Mouse (Mus musculus): ENCODE measurements around the gene Aoc1. TPM values are rescaled to one million over a fixed set of nuclear protein-coding genes. Genes with fewer than 3 reads are reported as not detected.

The Aoc1 gene
- not detected for polyA plus RNA-seq (2017; shearing (Covaris generic))

DNA sequence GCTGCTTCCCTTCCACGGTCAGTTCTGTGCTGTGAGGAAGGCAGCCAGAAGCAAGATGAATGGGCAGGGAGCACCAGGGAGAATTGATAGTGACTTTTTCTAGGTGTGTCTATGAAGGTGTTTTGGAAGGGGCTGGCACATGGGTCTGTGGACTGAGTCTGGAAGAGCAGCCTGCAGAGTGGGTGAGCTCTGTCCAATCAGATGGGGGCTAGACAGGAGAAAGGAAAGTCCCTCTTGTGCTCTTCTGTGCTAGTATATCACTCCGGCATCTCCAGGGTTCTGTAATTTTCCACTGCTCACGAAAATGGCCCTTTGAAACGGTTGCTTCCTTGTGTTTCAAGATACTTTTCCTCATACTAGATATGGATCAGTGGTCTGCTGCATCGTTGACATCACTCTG is at the start of gene Aoc1:
TSS of gene Aoc1 (plus strand) at position 301 of the 400 bp plus-strand sequence.

DNA sequence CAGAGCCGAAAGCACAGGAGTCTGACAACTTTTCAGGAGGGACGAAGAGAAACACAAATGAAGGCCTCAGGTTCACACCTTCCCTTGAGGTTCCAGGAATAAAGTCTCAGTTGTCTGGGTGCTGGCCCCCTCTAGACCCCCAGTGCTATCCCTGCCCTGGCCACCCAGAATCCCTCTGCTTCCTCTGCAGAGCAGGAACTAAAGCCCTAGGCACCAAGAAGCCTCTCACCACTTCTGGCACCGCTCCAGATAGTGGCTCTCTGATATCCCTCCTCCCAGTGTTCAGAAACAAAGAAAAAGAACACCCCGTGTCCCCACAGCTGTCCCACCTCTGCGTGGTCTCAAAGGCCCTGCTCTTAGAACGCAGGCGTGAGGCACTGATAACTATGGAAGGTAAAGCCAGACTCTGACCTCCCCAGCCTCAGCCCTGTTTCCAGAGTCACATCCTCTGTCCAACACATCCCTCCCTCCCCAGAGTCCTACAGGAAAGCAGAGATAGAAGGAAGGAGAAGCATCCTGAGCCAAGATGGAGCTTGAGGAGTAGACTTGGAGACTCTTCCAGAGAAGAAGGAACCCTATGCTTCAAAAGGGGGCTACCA is 32.2 kb upstream of the Aoc1 start, which contains the start of gene Tmem176a:
TSS of gene Tmem176a (plus strand) at position 549 of the 599 bp plus-strand sequence.

GRCm38 (mm10) chr6:48840973-48841625 is 31.6 kb upstream of the Aoc1 start, which contains the start of gene Tmem176b:
Gene Tmem176b, minus strand, starts transcription at chr6:48841496.

DNA sequence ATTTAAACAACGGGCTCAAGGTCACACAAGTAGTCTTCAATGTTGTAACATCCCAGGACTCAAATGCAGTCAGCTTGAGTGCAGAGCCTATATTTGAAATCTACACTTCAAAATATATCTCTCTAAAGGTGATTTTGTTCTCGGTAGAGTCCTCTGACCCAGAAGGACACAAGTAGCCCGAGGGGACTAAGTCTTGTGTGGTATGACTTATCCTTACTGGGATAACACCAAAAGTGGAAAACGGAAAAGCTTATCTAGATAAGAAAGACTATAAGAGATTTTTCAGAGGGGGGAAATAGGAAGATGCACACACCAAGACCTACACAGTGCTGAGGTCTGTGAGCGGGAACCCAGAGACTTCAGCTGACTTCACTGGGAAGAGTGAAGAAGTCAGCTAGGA is 56.9 kb downstream of the Aoc1 start, which contains the start of gene 1600015I10Rik:
TSS of gene 1600015I10Rik (plus strand) at position 301 of the 400 bp plus-strand sequence.

Other genes with a start within 250 kb of the Aoc1 start
- gene AI854703, start 246.1 kb upstream of the Aoc1 start, polyA plus RNA-seq (2017; shearing (Covaris generic)) = 2.6 TPM
- 173 TPM for gene Gimap8, start 225.7 kb upstream of the Aoc1 start, polyA plus RNA-seq (2017; shearing (Covaris generic))
- 226 TPM for gene Gimap9, start 196.8 kb upstream of the Aoc1 start, polyA plus RNA-seq (2017; shearing (Covaris generic))
- 1,360 TPM for gene Gimap4, start 188.3 kb upstream of the Aoc1 start, polyA plus RNA-seq (2017; shearing (Covaris generic))
- 1,977 TPM for gene Gimap6, start 164.7 kb upstream of the Aoc1 start, polyA plus RNA-seq (2017; shearing (Covaris generic))
- gene Gm28053, start 154.3 kb upstream of the Aoc1 start, polyA plus RNA-seq (2017; shearing (Covaris generic)) = 22.4 TPM
- 257 TPM for gene Gimap7, start 154.3 kb upstream of the Aoc1 start, polyA plus RNA-seq (2017; shearing (Covaris generic))
- gene Gimap1, start 133.8 kb upstream of the Aoc1 start, polyA plus RNA-seq (2017; shearing (Covaris generic)) = 398 TPM
- 153 TPM for gene Gimap5, start 126.7 kb upstream of the Aoc1 start, polyA plus RNA-seq (2017; shearing (Covaris generic))
- 1,843 TPM for gene Gimap3, start 102.0 kb upstream of the Aoc1 start, polyA plus RNA-seq (2017; shearing (Covaris generic))
- gene Tmem176a, start 32.0 kb upstream of the Aoc1 start, polyA plus RNA-seq (2017; shearing (Covaris generic)) = 4.3 TPM
- gene Tmem176b, start 31.4 kb upstream of the Aoc1 start, polyA plus RNA-seq (2017; shearing (Covaris generic)) = 9.9 TPM
- not detected for gene 1600015I10Rik, start 57.0 kb downstream of the Aoc1 start, polyA plus RNA-seq (2017; shearing (Covaris generic))
- gene Doxl2, start 102.1 kb downstream of the Aoc1 start, polyA plus RNA-seq (2017; shearing (Covaris generic)) = not detected
- gene Svs1, start 114.0 kb downstream of the Aoc1 start, polyA plus RNA-seq (2017; shearing (Covaris generic)) = not detected
- 2.8 TPM for gene Gpnmb, start 163.7 kb downstream of the Aoc1 start, polyA plus RNA-seq (2017; shearing (Covaris generic))
- 51.8 TPM for gene Malsu1, start 200.9 kb downstream of the Aoc1 start, polyA plus RNA-seq (2017; shearing (Covaris generic))